Mouse (Mus musculus) forebrain, embryonic 12.5 days (tissue): ENCODE data around the gene Mreg. TPM values are rescaled to one million over a fixed set of nuclear protein-coding genes. Genes with fewer than 3 reads are reported as not detected.

Experiments used
- ATAC-seq: fragments of 200-750 bp; cut with Nextera tagmentation; 2 replicates; pipeline ENCODE4 v1.8.0; 2017; ENCODE audit warnings: moderate TSS enrichment; ENCODE audit not compliant: low FRiP score
- H3K27ac ChIP-seq: fragments of 300-500 bp; sonication (generic); 2 replicates; pipeline ENCODE4 v1.5.1; 2016; ENCODE audit warnings: mild to moderate bottlenecking
- H3K27me3 ChIP-seq: fragments of 300-500 bp; sonication (generic); 2 replicates; pipeline ENCODE4 v1.6.1; 2016; ENCODE audit warnings: mild to moderate bottlenecking
- H3K36me3 ChIP-seq: fragments of 300-500 bp; sonication (generic); replicated peaks from 2 replicates; pipeline ENCODE4 v1.6.1; 2016; ENCODE audit warnings: mild to moderate bottlenecking
- H3K4me1 ChIP-seq: fragments of 300-500 bp; sonication (generic); 2 replicates; pipeline ENCODE4 v1.6.1; 2016
- H3K4me2 ChIP-seq: fragments of 300-500 bp; sonication (generic); 2 replicates; pipeline ENCODE4 v1.6.1; 2016; ENCODE audit warnings: mild to moderate bottlenecking, moderate library complexity
- H3K4me3 ChIP-seq: fragments of 300-500 bp; sonication (generic); replicated peaks from 2 replicates; pipeline ENCODE4 v1.5.1; 2016; ENCODE audit warnings: mild to moderate bottlenecking
- H3K9ac ChIP-seq: fragments of 300-500 bp; sonication (generic); 2 replicates; pipeline ENCODE4 v1.6.1; 2016; ENCODE audit warnings: mild to moderate bottlenecking
- H3K9me3 ChIP-seq: fragments of 300-500 bp; sonication (generic); 2 replicates; pipeline ENCODE4 v1.6.1; 2016
- WGBS: fragments of 180-500 bp; shearing (Covaris S2); methylation state at CpG from one replicate; pipeline ENCODE4 v1.1.7; 2016; 5-methylcytosine and 5-hydroxymethylcytosine counted together
- polyA plus RNA-seq: library from polyadenylated mRNA; unstranded; fragments of >200 nt; fragmentation: Nextera tagmentation; extraction: Ambion mirVana; gene quantifications from 2 replicates; pipeline ENCODE4 v1.2.1, GENCODE M21; 2016

Gene Mreg
- polyA plus RNA-seq, 1 experiment from 2014 or later, result 2.0 TPM

DNA sequence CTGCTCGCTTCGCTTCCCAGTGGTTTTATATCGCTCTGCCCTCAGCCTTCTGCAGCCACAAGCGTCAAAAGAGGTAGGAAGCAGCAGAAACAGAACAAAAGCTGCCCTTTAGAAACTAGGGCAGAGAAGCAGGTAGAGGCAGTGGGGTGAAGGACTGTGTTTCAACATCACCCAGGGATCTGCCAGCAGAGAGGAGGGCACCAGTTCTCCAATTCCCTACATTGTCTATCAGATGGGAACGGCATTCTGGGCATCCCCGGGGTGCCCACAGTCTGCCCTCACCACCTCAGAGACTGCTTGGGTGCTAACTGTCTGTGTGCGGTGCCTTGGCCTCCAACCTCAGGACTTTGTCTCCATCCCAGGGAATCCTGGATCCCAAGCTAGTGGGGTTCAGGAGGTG lies 32.2 kb downstream of the Mreg start:
- WGBS, result 86% methylated on average over 7 of the region's 7 CpGs
- Histone ChIP-seq H3K36me3 (no peaks in the 10 kb centered on the region), H3K4me1 (peaks cover 14% of the 10 kb centered on the region), H3K9ac (no peak overlapping the region), H3K27me3 (0 out of 2 replicates have a peak, but pooled peaks cover 2% of the 10 kb centered on the region), H3K4me2 (no peak overlapping the region), H3K9me3 (no peaks in the 10 kb centered on the region), H3K4me3 (no peak overlapping the region), H3K27ac (no peak overlapping the region)
- no peak for ATAC-seq

GRCm38 (mm10) chr1:72176239-72176638 lies 35.9 kb downstream of the Mreg start:
- no peaks in the 10 kb centered on the region for H3K27me3 ChIP-seq
- H3K4me2 ChIP-seq, result no peak overlapping the region
- H3K36me3 ChIP-seq, result no peaks in the 10 kb centered on the region
- WGBS, result 90% methylated on average over 6 of the region's 6 CpGs
- H3K27ac ChIP-seq, result no peak overlapping the region
- no peak overlapping the region for H3K9ac ChIP-seq
- H3K4me1 ChIP-seq, result peaks cover 1% of the 10 kb centered on the region; the same call in 1 of the 2 replicates
- H3K9me3 ChIP-seq, result no peaks in the 10 kb centered on the region
- no peak for ATAC-seq
- no peak overlapping the region for H3K4me3 ChIP-seq

- H3K4me1 ChIP-seq, result peaks cover 6% of the 10 kb centered on the region; the same call in 1 of the 2 replicates
- H3K36me3 ChIP-seq, result no peaks in the 10 kb centered on the region
- H3K4me3 ChIP-seq, result no peak overlapping the region
- H3K9me3 ChIP-seq, result no peaks in the 10 kb centered on the region
- no peak for ATAC-seq
- H3K9ac ChIP-seq, result no peak overlapping the region
- 75% methylated on average over 7 of the region's 7 CpGs for WGBS
- no peak overlapping the region for H3K27ac ChIP-seq
- no peaks in the 10 kb centered on the region for H3K27me3 ChIP-seq
- H3K4me2 ChIP-seq, result no peak overlapping the region
Observed at GRCm38 (mm10) chr1:72174183-72174582, 37.9 kb downstream of the Mreg start.

DNA sequence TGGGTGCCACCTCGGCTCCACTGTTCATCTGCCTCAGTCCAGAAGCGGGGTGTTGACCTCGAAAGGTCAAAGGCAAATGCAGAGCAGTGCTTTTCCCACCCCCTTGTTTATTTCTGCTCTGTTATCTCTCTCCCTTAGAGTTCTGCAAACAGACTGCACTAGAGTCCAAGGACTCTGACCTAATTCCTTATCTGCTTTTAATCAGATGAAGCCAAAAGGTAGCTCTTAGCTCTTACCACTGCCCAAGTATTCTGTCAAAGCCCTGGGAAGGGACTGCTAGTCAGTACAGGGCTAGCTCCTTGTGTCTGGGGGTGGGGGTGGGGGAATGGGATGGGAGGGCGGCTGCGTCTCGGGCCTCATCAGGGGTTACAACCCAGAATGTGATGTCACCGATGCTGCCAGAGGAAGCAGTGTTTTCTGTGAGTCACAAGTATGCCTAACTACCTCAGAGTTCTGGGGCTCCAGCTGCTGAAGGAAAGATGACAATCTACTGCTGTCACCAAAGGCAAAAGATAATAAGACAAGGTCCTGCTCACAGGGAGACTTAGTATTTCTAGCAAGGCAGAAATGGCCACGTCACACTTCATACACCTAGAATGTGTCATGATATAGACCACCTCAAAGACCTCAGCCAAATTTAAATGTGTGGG lies 38.6 kb downstream of the Mreg start:
- Histone ChIP-seq H3K27ac (no peak overlapping the region), H3K4me1 (peaks cover 6% of the 10 kb centered on the region; the same call in 1 of the 2 replicates), H3K27me3 (no peaks in the 10 kb centered on the region), H3K4me3 (no peak overlapping the region), H3K36me3 (no peaks in the 10 kb centered on the region), H3K4me2 (no peak overlapping the region), H3K9ac (no peak overlapping the region), H3K9me3 (no peaks in the 10 kb centered on the region)
- 78% methylated on average over 8 of the region's 8 CpGs for WGBS
- ATAC-seq, result no peak

DNA sequence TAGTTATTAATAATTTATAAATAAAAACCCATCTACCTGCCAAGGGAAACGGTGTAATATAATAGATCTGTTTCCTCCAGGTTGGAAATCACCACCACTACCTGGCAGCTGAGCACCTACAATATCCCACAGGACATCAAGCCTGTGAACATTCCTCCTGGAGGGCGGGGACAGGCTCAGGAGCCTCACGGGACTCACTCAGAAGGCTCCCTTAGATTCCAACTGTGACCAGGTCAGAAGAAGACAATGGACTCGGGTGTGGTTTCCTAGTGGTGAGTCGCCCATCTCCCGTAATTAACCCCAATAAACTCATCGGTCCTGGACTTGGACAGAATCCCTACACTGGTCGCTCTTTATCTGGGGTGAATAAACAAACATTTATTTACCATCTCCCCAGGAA lies 39.3 kb downstream of the Mreg start:
- no peak for ATAC-seq
- no peak overlapping the region for H3K4me2 ChIP-seq

GRCm38 (mm10) chr1:72171001-72171860 lies 40.9 kb downstream of the Mreg start:
- no peak overlapping the region for H3K27ac ChIP-seq
- 82% methylated on average over 13 of the region's 13 CpGs for WGBS
- no peak overlapping the region for H3K9ac ChIP-seq
- no peaks in the 10 kb centered on the region for H3K36me3 ChIP-seq
- ATAC-seq, result no peak
- no peak overlapping the region for H3K4me3 ChIP-seq
- H3K9me3 ChIP-seq, result no peaks in the 10 kb centered on the region
- H3K27me3 ChIP-seq, result no peaks in the 10 kb centered on the region
- H3K4me2 ChIP-seq, result no peak overlapping the region
- peaks cover 6% of the 10 kb centered on the region; the same call in 1 of the 2 replicates for H3K4me1 ChIP-seq

More for the DNA sequence above, 39.3 kb downstream of the Mreg start:
- no peaks in the 10 kb centered on the region for H3K27me3 ChIP-seq
- no peak overlapping the region for H3K27ac ChIP-seq
- H3K4me3 ChIP-seq, result no peak overlapping the region
- 91% methylated on average over 8 of the region's 8 CpGs for WGBS
- no peak overlapping the region for H3K9ac ChIP-seq
- no peaks in the 10 kb centered on the region for H3K36me3 ChIP-seq
- no peaks in the 10 kb centered on the region for H3K9me3 ChIP-seq
- peaks cover 6% of the 10 kb centered on the region; the same call in 1 of the 2 replicates for H3K4me1 ChIP-seq

GRCm38 (mm10) chr1:72167024-72167423 lies 45.1 kb downstream of the Mreg start:
- H3K4me2 ChIP-seq, result no peak overlapping the region
- H3K27me3 ChIP-seq, result no peaks in the 10 kb centered on the region
- H3K4me1 ChIP-seq, result peaks cover 6% of the 10 kb centered on the region
- no peak overlapping the region for H3K27ac ChIP-seq
- H3K4me3 ChIP-seq, result no peak overlapping the region
- ATAC-seq, result no peak
- WGBS, result 93% methylated on average over 10 of the region's 10 CpGs
- H3K9me3 ChIP-seq, result no peaks in the 10 kb centered on the region
- H3K9ac ChIP-seq, result no peak overlapping the region
- no peaks in the 10 kb centered on the region for H3K36me3 ChIP-seq

DNA sequence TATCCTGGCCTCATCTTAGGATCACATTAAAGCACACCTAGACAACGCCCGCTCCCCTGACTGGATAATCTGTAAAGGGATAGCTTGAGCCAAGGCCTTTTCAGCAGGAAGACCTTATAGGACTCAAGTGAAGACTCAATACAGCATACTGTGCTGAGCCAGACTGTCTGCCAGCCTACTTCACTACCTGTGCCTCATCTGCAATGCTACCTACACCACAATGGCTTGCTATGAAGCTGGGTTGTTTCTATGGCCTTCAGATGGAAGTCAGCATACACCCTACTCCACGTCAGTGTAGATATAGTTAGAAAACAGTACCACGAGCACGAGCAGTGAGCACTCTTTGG lies 45.7 kb downstream of the Mreg start:
- 97% methylated on average over 5 of the region's 5 CpGs for WGBS
- Histone ChIP-seq H3K27ac (no peak overlapping the region), H3K4me3 (no peak overlapping the region), H3K36me3 (no peaks in the 10 kb centered on the region), H3K27me3 (no peaks in the 10 kb centered on the region), H3K9me3 (no peaks in the 10 kb centered on the region), H3K4me1 (peaks cover 6% of the 10 kb centered on the region), H3K4me2 (no peak overlapping the region), H3K9ac (no peak overlapping the region)
- ATAC-seq, result no peak

DNA sequence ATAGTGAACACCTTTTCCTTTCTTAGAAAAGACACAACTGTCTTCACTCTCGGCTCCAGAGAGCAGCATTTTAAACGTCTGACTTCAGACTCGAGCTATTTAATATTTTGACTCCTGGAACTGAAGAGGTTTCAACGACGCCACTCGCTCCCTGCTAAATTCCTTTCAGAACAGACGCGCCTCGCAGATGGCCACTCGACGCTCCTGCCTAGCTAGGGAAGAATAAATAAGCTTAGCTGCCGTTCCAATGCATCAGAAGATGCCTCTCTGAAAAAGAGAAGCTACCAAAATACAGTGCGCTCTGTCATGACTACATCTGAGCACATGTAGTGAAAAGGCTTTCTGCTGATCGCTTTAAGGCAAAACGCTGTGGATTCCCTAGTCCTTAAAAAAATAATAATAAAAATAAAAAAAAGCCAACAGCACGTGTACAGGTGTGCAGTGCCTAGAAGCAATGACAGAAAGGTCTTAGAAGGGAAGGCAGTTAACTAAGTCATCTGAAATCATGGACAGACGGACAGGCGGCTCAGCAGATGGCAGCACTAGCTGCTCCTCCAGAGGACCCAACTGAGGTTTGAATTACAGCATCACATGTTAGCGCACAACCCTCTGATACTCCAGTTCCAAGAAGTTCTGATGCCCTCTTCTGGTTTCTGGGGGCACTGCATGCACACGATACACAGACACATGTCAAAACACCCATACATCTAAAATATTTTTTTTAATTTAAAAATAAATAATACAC lies 46.2 kb downstream of the Mreg start:
- H3K27ac ChIP-seq, result no peak overlapping the region
- H3K9ac ChIP-seq, result no peak overlapping the region
- no peaks in the 10 kb centered on the region for H3K27me3 ChIP-seq
- no peak overlapping the region for H3K4me2 ChIP-seq
- H3K9me3 ChIP-seq, result no peaks in the 10 kb centered on the region
- peaks cover 2% of the 10 kb centered on the region; the same call in 1 of the 2 replicates for H3K4me1 ChIP-seq
- no peak overlapping the region for H3K4me3 ChIP-seq
- 83% methylated on average over 20 of the region's 20 CpGs for WGBS
- H3K36me3 ChIP-seq, result no peaks in the 10 kb centered on the region
- ATAC-seq, result no peak

DNA sequence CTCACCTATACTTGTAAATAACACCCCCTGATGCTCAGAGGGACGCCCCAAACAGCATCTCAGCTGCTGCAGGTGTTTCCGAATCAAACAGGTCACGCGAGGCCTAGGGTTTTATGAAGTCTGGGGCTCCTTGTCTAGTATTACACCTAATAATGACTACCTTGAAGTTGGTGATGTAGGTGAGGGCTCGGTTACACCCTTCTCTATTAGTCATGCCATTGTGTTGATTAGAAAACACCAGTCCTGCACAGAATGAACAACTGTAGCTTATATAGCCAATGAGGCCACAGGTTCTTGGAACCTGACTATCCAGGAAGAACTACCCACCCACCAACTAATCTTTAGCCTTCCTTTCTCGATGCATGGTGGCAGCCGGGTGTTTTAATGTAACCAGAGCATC lies 51.8 kb downstream of the Mreg start:
- no peak overlapping the region for H3K27ac ChIP-seq
- no peaks in the 10 kb centered on the region for H3K9me3 ChIP-seq
- ATAC-seq, result no peak
- no peak overlapping the region for H3K9ac ChIP-seq
- no peak overlapping the region for H3K4me2 ChIP-seq
- no peaks in the 10 kb centered on the region; the same call in 1 of the 2 replicates for H3K4me1 ChIP-seq
- H3K4me3 ChIP-seq, result no peak overlapping the region
- H3K27me3 ChIP-seq, result no peaks in the 10 kb centered on the region
- 86% methylated on average over 7 of the region's 7 CpGs for WGBS
- no peaks in the 10 kb centered on the region for H3K36me3 ChIP-seq

GRCm38 (mm10) chr1:72145041-72145440 lies 67.1 kb downstream of the Mreg start:
- no peak overlapping the region for H3K4me2 ChIP-seq
- H3K9ac ChIP-seq, result no peak overlapping the region

GRCm38 (mm10) chr1:72144426-72144825 lies 67.7 kb downstream of the Mreg start:
- Histone ChIP-seq H3K4me3 (no peak overlapping the region), H3K4me1 (no peaks in the 10 kb centered on the region), H3K9ac (no peak overlapping the region), H3K4me2 (no peak overlapping the region), H3K9me3 (no peaks in the 10 kb centered on the region), H3K27me3 (no peaks in the 10 kb centered on the region), H3K36me3 (no peaks in the 10 kb centered on the region), H3K27ac (no peak overlapping the region)
- no peak for ATAC-seq
- 91% methylated on average over 4 of the region's 4 CpGs for WGBS

More at GRCm38 (mm10) chr1:72145041-72145440, 67.1 kb downstream of the Mreg start:
- no peak for ATAC-seq
- Histone ChIP-seq H3K4me1 (no peaks in the 10 kb centered on the region), H3K9me3 (no peaks in the 10 kb centered on the region), H3K27ac (no peak overlapping the region), H3K36me3 (no peaks in the 10 kb centered on the region), H3K4me3 (no peak overlapping the region), H3K27me3 (no peaks in the 10 kb centered on the region)
